Mouse (Mus musculus) hindbrain, embryonic 11.5 days (tissue): ENCODE measurements around the gene Kcnj6. TPM values are rescaled to one million over a fixed set of nuclear protein-coding genes. Genes with fewer than 3 reads are reported as not detected.
A peak's percentile ranks its signal among the peaks of the same experiment; 100 is the strongest.

Experiments used
- ATAC-seq: fragments of 200-750 bp; cut with Nextera tagmentation; 2 replicates; pipeline ENCODE4 v1.8.0; 2017; ENCODE audit warnings: mild to moderate bottlenecking, moderate TSS enrichment, moderate library complexity; ENCODE audit not compliant: low FRiP score
- DNase-seq: peaks from one replicate; pipeline ENCODE4 v3.0.0-alpha.2; 2015; ENCODE audit warnings: low spot score
- H3K27ac ChIP-seq: fragments of 300-500 bp; sonication (generic); 2 replicates; pipeline ENCODE4 v1.5.1; 2014; ENCODE audit warnings: mild to moderate bottlenecking, low read depth, low read length
- H3K27me3 ChIP-seq: fragments of 300-500 bp; sonication (generic); 2 replicates; pipeline ENCODE4 v1.6.1; 2014; ENCODE audit warnings: mild to moderate bottlenecking, low read length, moderate library complexity, mixed read lengths; ENCODE audit not compliant: control insufficient read depth, insufficient read depth
- H3K36me3 ChIP-seq: fragments of 300-500 bp; sonication (generic); 2 replicates; pipeline ENCODE4 v1.6.1; 2014; ENCODE audit warnings: mild to moderate bottlenecking, low read length, moderate library complexity, mixed read lengths; ENCODE audit not compliant: control insufficient read depth, insufficient read depth
- H3K4me1 ChIP-seq: fragments of 300-500 bp; sonication (generic); replicated peaks from 2 replicates; pipeline ENCODE4 v1.6.1; 2014; ENCODE audit warnings: low read length, mixed read lengths; ENCODE audit not compliant: control insufficient read depth, insufficient read depth
- H3K4me2 ChIP-seq: fragments of 300-500 bp; sonication (generic); replicated peaks from 2 replicates; pipeline ENCODE4 v1.6.1; 2014; ENCODE audit warnings: mild to moderate bottlenecking, low read depth, low read length
- H3K4me3 ChIP-seq: fragments of 300-500 bp; sonication (generic); 2 replicates; pipeline ENCODE4 v1.5.1; 2014; ENCODE audit warnings: low read depth, low read length
- H3K9ac ChIP-seq: fragments of 300-500 bp; sonication (generic); 2 replicates; pipeline ENCODE4 v1.6.1; 2014; ENCODE audit warnings: low read depth, low read length
- H3K9me3 ChIP-seq: fragments of 300-500 bp; sonication (generic); 2 replicates; pipeline ENCODE4 v1.6.1; 2016; ENCODE audit warnings: low read length; ENCODE audit not compliant: control insufficient read depth
- WGBS: fragments of 180-500 bp; shearing (Covaris S2); extraction: QIAGEN DNeasy Blood & Tissue Kit; methylation state at CpG from one replicate; pipeline ENCODE4 v1.1.7; 2014; 5-methylcytosine and 5-hydroxymethylcytosine counted together
- polyA plus RNA-seq: library from polyadenylated mRNA; unstranded; fragments of >200 nt; fragmentation: Nextera tagmentation; extraction: Ambion mirVana; gene quantifications from 2 replicates; pipeline ENCODE4 v1.2.1, GENCODE M21; 2014

Kcnj6 gene
- 0.08 TPM in 2 replicates for polyA plus RNA-seq

- peak within 1 kb of the TSS; percentile 49 for H3K9ac ChIP-seq
- WGBS = under 1% methylated on average over 41 of the region's 43 CpGs
- ATAC-seq = peak; percentile 69
Measured at GRCm38 (mm10) chr16:94997340-94997849, at the start of gene Kcnj6. Kcnj6 (minus strand) TSS chr16:94997701.

GRCm38 (mm10) chr16:95009937-95010336 is 12.4 kb upstream of the Kcnj6 start:
- Histone ChIP-seq H3K9me3 (no peaks in the 10 kb centered on the region), H3K4me1 (no peaks in the 10 kb centered on the region), H3K4me2 (no peak overlapping the region), H3K4me3 (no peak overlapping the region), H3K27me3 (no peaks in the 10 kb centered on the region), H3K36me3 (no peaks in the 10 kb centered on the region), H3K27ac (no peak overlapping the region), H3K9ac (no peak overlapping the region)
- DNase-seq (no peak), ATAC-seq (no peak)
- WGBS = 89% methylated on average over 3 of the region's 3 CpGs

More at GRCm38 (mm10) chr16:94997340-94997849, at the start of gene Kcnj6:
- peak within 1 kb of the TSS; percentile 80 for H3K4me2 ChIP-seq
- H3K27me3 ChIP-seq = peaks cover 17% of the 10 kb centered on the region
- peak; percentile 83 for DNase-seq
- peaks cover 4% of the 10 kb centered on the region; the same call in 1 of the 2 replicates for H3K4me1 ChIP-seq
- no peaks in the 10 kb centered on the region for H3K9me3 ChIP-seq
- H3K4me3 ChIP-seq = peak within 1 kb of the TSS; percentile 41
- H3K27ac ChIP-seq = no peak within 1 kb of the TSS
- no peaks in the 10 kb centered on the region for H3K36me3 ChIP-seq

GRCm38 (mm10) chr16:95004599-95004998 is 7.1 kb upstream of the Kcnj6 start:
- Histone ChIP-seq H3K36me3 (no peaks in the 10 kb centered on the region), H3K27me3 (no peaks in the 10 kb centered on the region), H3K9ac (no peak overlapping the region), H3K4me2 (no peak overlapping the region), H3K4me1 (no peaks in the 10 kb centered on the region), H3K9me3 (no peaks in the 10 kb centered on the region), H3K27ac (no peak overlapping the region), H3K4me3 (no peak overlapping the region)
- ATAC-seq (no peak), DNase-seq (peak; percentile 25)
- 41% methylated on average over 8 of the region's 8 CpGs for WGBS

GRCm38 (mm10) chr16:94999551-94999950 is 2.0 kb upstream of the Kcnj6 start:
- Histone ChIP-seq H3K36me3 (no peaks in the 10 kb centered on the region), H3K4me3 (no peak overlapping the region), H3K27me3 (peaks cover 17% of the 10 kb centered on the region), H3K4me2 (no peak overlapping the region), H3K4me1 (peaks cover 4% of the 10 kb centered on the region; the same call in 1 of the 2 replicates), H3K9ac (no peak overlapping the region), H3K9me3 (no peaks in the 10 kb centered on the region), H3K27ac (no peak overlapping the region)
- ATAC-seq = no peak
- DNase-seq = peak; percentile 1
- 68% methylated on average over 5 of the region's 5 CpGs for WGBS

- peak; percentile 57; the same call in 1 of the 2 replicates for ATAC-seq
Measured at GRCm38 (mm10) chr16:94999019-94999418, 1.5 kb upstream of the Kcnj6 start.

GRCm38 (mm10) chr16:94996791-94997281 is 665 bp downstream of the Kcnj6 start:
- WGBS = 17% methylated on average over 16 of the region's 16 CpGs

More at GRCm38 (mm10) chr16:94999019-94999418, 1.5 kb upstream of the Kcnj6 start:
- DNase-seq = peak; percentile 19
- Histone ChIP-seq H3K36me3 (no peaks in the 10 kb centered on the region), H3K27me3 (peaks cover 17% of the 10 kb centered on the region), H3K4me2 (no peak overlapping the region), H3K9ac (no peak overlapping the region), H3K9me3 (no peaks in the 10 kb centered on the region), H3K4me1 (peaks cover 4% of the 10 kb centered on the region; the same call in 1 of the 2 replicates), H3K27ac (no peak overlapping the region), H3K4me3 (no peak overlapping the region)
- 33% methylated on average over 3 of the region's 3 CpGs for WGBS

GRCm38 (mm10) chr16:94995542-94996131 is 1.9 kb downstream of the Kcnj6 start:
- Histone ChIP-seq H3K4me1 (peaks cover 4% of the 10 kb centered on the region; the same call in 1 of the 2 replicates), H3K4me2 (no peak overlapping the region), H3K4me3 (no peak overlapping the region), H3K36me3 (no peaks in the 10 kb centered on the region), H3K27ac (no peak overlapping the region), H3K9ac (no peak overlapping the region), H3K27me3 (peaks cover 17% of the 10 kb centered on the region), H3K9me3 (no peaks in the 10 kb centered on the region)
- 15% methylated on average over 13 of the region's 13 CpGs for WGBS
- ATAC-seq = no peak
- peak; percentile 70 for DNase-seq

More at GRCm38 (mm10) chr16:94996791-94997281, 665 bp downstream of the Kcnj6 start:
- DNase-seq (no peak), ATAC-seq (peak; percentile 30)
- Histone ChIP-seq H3K4me3 (peak overlapping the region; percentile 41), H3K36me3 (no peaks in the 10 kb centered on the region), H3K4me1 (peaks cover 4% of the 10 kb centered on the region; the same call in 1 of the 2 replicates), H3K9ac (no peak overlapping the region), H3K27me3 (peaks cover 17% of the 10 kb centered on the region), H3K4me2 (peak overlapping the region; percentile 80), H3K9me3 (no peaks in the 10 kb centered on the region), H3K27ac (no peak overlapping the region)

GRCm38 (mm10) chr16:94994924-94995323 is 2.6 kb downstream of the Kcnj6 start:
- WGBS = 58% methylated on average over 4 of the region's 4 CpGs
- Histone ChIP-seq H3K9ac (no peak overlapping the region), H3K4me3 (no peak overlapping the region), H3K27me3 (peaks cover 17% of the 10 kb centered on the region), H3K4me1 (peaks cover 4% of the 10 kb centered on the region; the same call in 1 of the 2 replicates), H3K9me3 (no peaks in the 10 kb centered on the region), H3K27ac (no peak overlapping the region), H3K36me3 (no peaks in the 10 kb centered on the region), H3K4me2 (no peak overlapping the region)
- DNase-seq = no peak
- no peak for ATAC-seq
